Mouse (Mus musculus) adrenal gland (tissue): ENCODE measurements around the gene Susd6.
"Not testable (repeated sequence)": the region's sequence is repeated elsewhere in the genome, so short reads cannot be mapped to it uniquely, and the experiment has no call there.

ENCODE experiments used
- intact Hi-C: fragments of 180-260 bp; cut with DNase I; formaldehyde crosslinking; loops from one replicate; pipeline ENCODE4 v1.15.1; 2025

Gene Susd6

GRCm38 (mm10) chr12:80811646-80812509 lies 21.6 kb downstream of the Susd6 start:
- intact Hi-C loops, result no loop called here

DNA sequence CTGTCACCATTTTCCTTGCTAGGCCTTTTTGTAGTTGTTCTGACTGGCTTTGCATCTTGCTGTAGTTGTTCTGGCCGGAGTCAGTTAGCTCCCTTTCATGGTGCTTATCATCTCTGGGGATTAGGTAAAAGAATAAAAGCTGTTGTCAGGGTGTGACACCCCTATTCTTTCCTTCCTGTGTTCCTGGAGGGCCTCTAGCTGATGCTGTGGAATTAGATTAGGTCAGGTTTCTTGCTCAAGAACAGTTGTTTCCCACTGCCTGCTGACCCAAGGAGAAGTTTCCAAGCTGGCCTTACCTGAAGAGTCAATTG lies 22.2 kb downstream of the Susd6 start:
- intact Hi-C loops, result no loop called here

DNA sequence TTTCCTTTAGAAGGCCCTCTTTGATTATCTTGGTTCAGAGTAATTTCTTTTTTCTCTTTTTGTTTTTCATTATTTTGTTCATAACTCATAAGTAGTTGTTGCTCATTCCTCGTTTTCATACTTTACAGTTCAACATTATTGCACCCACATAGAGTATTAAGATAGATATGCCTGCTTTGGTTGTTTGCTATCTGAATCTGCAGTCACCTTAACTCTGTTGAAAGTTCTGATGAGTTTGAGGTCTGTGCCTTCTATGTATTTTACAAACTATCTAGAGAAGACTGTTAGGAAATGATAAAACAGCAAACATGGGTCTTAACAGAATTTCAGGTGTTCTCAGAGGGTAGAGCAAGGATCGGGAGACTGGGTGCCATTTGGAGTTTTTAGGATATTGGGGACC lies 23.1 kb downstream of the Susd6 start:
- intact Hi-C loops, result no loop called here

DNA sequence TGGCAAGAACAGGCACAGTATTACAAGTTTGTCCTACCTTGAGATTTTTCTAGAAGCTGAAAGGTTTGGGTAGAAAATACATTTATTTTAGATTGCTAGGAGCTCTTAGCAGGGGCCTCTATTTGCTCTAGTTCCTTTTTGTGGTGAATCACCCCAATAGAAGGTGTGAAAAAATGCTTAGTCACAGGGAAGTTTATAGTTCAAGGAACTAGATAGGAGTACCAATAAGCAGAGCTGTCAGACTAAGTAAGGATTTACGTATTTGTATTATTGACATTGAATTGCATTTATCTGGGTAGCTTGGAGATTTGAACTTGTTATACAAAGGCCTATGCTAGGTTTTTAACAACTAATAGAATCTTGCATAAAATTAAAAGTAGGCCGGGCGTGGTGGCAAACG lies 23.6 kb downstream of the Susd6 start:
- intact Hi-C loops, result no loop called here

DNA sequence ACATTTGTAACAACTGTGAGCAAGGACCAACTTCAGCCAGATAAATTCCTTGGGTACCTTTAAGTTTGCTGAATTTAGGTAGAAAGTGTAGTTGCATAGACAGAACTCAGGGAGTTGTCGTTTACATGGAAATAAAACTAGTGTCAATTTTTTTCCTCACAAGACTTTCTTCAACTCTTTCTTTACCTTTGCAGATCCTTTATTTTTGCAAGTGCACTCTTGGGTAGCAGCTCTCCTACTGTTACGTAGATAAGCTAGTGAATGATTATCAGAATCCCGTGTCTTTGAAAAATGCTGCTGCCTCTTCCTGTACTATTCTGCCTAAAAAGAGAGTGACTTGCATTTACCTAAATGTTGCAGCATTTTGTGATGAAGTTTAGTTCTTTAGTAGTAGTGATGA lies 24.2 kb downstream of the Susd6 start:
- intact Hi-C loops, result no loop called here

DNA sequence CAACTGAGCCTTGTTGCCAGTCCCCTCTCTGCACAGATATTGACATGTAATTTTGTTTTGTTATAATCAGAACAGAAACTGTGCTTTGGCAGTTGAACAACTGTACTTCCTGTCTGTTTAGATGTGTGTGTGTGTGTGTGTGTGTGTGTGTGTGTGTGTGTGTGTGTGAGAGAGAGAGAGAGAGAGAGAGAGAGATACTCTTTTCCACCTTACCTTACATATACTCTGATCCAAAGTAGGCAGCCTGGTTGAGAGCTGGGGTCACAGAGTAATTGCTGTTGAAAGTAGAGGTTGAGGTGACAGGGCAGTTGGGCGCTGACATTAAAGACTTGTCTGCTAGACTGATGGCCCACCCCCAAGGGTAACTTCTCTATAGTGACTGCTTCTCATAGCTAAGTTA lies 25.0 kb downstream of the Susd6 start:
- intact Hi-C loops, result no loop called here

GRCm38 (mm10) chr12:80815893-80816292 lies 25.6 kb downstream of the Susd6 start:
- intact Hi-C loops, result no loop called here

GRCm38 (mm10) chr12:80816380-80817086 lies 26.2 kb downstream of the Susd6 start:
- intact Hi-C loops, result no loop called here

DNA sequence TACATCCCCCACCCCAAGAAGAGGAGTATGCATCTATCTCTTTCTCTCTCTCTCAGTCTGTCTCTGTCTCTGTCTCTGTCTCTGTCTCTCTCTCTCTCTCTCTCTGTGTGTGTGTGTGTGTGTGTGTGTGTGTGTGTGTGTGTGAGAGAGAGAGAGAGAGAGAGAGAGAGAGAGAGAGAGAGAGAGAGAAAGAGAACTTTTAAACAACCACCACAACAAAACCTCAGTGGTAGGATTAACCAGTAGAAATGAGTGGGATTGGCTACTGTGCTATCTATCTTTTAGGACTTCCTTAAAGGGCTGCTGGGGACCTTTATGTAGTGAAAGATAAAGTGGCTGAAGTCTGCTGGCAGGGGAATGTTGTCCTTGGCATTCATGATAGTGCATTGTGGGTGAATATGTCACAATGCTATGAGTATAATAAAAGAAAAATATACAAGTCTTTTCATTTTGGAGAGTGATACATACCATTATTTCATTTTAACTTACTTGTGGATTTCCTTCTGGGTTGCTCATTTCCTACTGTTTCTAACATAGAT lies 27.5 kb downstream of the Susd6 start:
- intact Hi-C loops, result no loop called here

GRCm38 (mm10) chr12:80819020-80819419 lies 28.7 kb downstream of the Susd6 start:
- intact Hi-C loops, result not testable (repeated sequence)

- intact Hi-C loops, result no loop called here
These were observed 31.1 kb downstream of the Susd6 start for GRCm38 (mm10) chr12:80821312-80822007.

DNA sequence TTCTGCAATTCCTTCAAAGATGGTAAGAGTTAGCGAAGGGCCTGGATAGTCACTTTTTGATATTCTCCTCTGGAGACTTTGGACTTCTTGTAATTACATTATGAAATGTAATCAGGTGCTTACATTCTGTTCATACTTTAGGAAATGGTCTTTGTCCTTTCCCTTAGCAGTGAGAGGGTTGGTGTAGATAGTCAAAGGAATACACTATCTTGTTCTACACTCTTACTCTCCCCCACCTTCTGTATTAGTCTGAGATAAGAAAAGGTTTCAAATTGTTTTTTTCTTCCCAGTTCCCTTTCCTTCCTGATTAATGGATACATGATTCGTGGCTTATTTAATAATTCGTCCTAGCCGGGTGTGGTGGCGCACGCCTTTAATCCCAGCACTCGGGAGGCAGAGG lies 32.2 kb downstream of the Susd6 start:
- intact Hi-C loops, result no loop called here

GRCm38 (mm10) chr12:80824202-80824601 lies 33.9 kb downstream of the Susd6 start:
- intact Hi-C loops, result no loop called here

DNA sequence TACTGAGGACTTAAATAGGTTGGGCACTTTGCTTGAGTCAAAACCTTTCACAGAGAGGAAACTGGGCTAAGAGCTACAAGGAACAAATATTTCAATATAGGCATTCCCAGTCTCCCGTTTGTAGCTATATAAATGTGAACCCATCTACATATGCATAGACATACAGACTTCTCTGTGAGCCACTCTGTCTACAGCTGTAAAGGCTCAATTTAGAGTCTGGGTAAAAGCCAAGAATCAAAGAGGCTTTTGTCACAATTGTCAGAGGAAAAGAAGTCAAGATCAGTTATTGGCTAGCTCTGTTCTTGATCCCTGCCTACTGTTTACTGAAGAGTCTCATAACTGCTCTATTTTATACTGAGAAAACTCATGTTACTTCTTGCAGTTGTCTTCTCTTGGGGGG lies 36.1 kb downstream of the Susd6 start:
- intact Hi-C loops, result no loop called here

GRCm38 (mm10) chr12:80827464-80828015 lies 37.2 kb downstream of the Susd6 start:
- intact Hi-C loops, result no loop called here

GRCm38 (mm10) chr12:80828020-80828419 lies 37.7 kb downstream of the Susd6 start:
- intact Hi-C loops, result no loop called here

DNA sequence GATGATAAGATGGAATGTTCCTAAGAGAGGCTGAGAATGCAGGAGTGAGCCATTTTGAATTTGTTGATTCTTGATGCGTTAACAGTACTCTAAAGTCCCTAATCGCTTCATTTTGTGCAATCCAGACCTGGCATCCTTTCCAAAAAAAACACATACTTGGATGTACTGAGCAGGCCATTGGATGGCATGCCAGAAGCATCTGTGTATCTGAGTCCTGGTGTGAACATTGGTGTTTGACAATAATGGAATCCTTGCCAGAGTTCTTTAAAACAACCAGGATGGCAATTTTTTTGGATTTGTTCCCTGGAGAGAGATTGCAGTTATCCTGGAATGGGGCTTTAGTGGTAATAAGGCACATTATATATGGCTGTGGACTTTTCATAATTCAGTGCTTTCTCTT lies 38.6 kb downstream of the Susd6 start:
- intact Hi-C loops, result no loop called here

DNA sequence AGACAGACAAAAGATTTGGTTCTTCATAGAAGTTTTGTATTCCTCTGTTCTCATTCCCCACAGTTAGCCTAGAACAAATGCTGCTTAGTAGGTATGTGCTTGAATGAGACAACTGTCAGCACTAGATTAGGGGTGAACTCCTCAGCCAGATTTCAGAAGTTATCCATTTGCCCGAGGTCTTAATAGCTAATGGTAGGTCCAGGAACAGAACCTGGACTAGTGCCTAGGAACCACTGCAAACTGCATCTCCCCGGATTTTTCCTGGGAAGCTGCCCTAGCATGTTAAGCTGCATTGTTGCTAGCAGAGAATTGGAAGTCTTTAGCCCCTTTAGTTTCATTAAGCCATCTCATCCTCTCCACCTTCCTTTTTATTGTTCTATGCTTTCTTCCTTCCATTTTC lies 39.9 kb downstream of the Susd6 start:
- intact Hi-C loops, result no loop called here

GRCm38 (mm10) chr12:80830820-80831219 lies 40.5 kb downstream of the Susd6 start:
- intact Hi-C loops, result no loop called here

- intact Hi-C loops, result no loop called here
These were observed 42.0 kb downstream of the Susd6 start for GRCm38 (mm10) chr12:80832313-80832712.

DNA sequence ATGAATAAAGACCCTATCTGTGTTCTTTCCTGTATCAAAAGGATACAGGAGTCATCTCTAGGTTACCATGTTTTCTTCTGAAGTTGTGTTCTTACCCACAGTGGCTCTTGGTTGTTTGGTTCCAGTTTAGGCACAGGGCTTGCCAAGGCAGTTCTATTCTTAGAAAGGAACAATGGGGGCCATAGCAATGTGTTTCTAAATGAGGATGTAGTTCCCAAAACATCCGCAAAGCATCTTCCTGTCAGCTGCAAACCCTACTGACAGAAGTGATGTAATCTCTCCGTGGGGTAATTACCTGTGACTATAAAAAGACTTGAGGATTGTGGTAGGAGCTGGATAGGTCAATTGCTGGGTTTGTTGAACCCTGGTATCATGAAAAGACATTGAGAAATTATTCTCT lies 43.2 kb downstream of the Susd6 start:
- intact Hi-C loops, result no loop called here
